Comparison of ENCODE assay signal across 29 mouse cellular contexts in genomic region chr9:52037493-52037892, GRCm38 (mm10).
"Had no signal": no experiment of that assay in that cellular context is flagged by ENCODE, and none has a peak within 500 bp of the region (broad histone marks: within the 10 kb centered on the region; RNA-seq: fewer than 3 reads in every experiment).

No protein-coding gene starts in this region.

- H3K4me1 ChIP-seq: limb, embryonic 10.5 days; limb, embryonic 12.5 days; limb, embryonic 13.5 days; limb, embryonic 15.5 days; liver, embryonic 12.5 days; liver, embryonic 13.5 days; liver, embryonic 15.5 days; lung, embryonic 15.5 days; megakaryocyte, embryonic 14.5 days; midbrain, embryonic 10.5 days; midbrain, embryonic 12.5 days; midbrain, embryonic 13.5 days; midbrain, embryonic 15.5 days; neural tube, embryonic 12.5 days had no signal

- DNase-seq: left cerebral cortex, postnatal 4 days; liver; liver, embryonic 13.5 days; liver, postnatal 0 days; lung, adult 2 months; lung, embryonic 14.5 days; lung, postnatal 10 days; lung, postnatal 14 days; midbrain, embryonic 14.5 days had no signal

- H3K27me3 ChIP-seq: limb, embryonic 12.5 days; limb, embryonic 13.5 days; limb, embryonic 15.5 days; liver, embryonic 12.5 days; liver, embryonic 13.5 days; liver, embryonic 15.5 days; lung, embryonic 15.5 days; midbrain, embryonic 12.5 days; midbrain, embryonic 13.5 days; midbrain, embryonic 15.5 days; neural tube, embryonic 12.5 days had no signal

- ATAC-seq: liver, embryonic 12.5 days; liver, postnatal 0 days; midbrain, embryonic 13.5 days; midbrain, embryonic 15.5 days; midbrain, embryonic 16.5 days had no signal

- H3K4me3 ChIP-seq: left cerebral cortex, adult 2 months; limb, embryonic 10.5 days; limb, embryonic 12.5 days; limb, embryonic 13.5 days; limb, embryonic 15.5 days; liver, embryonic 12.5 days; liver, embryonic 13.5 days; liver, embryonic 15.5 days; lung, embryonic 15.5 days; megakaryocyte, embryonic 14.5 days; midbrain, embryonic 10.5 days; midbrain, embryonic 12.5 days; midbrain, embryonic 13.5 days; midbrain, embryonic 15.5 days; myocyte; neural tube, embryonic 12.5 days had no signal

- H3K9me3 ChIP-seq: limb, embryonic 10.5 days; limb, embryonic 12.5 days; limb, embryonic 13.5 days; limb, embryonic 15.5 days; liver, embryonic 12.5 days; liver, embryonic 13.5 days; liver, embryonic 15.5 days; lung, embryonic 15.5 days; midbrain, embryonic 10.5 days; midbrain, embryonic 12.5 days; midbrain, embryonic 13.5 days; midbrain, embryonic 15.5 days; neural tube, embryonic 12.5 days had no signal

- H3K27ac ChIP-seq: left cerebral cortex, adult 2 months; limb, embryonic 10.5 days; limb, embryonic 12.5 days; limb, embryonic 13.5 days; limb, embryonic 15.5 days; liver, embryonic 12.5 days; liver, embryonic 13.5 days; liver, embryonic 14.5 days; liver, embryonic 15.5 days; lung, embryonic 15.5 days; macrophage; midbrain, embryonic 10.5 days; midbrain, embryonic 12.5 days; midbrain, embryonic 13.5 days; midbrain, embryonic 15.5 days; neural tube, embryonic 12.5 days had no signal

- H3K36me3 ChIP-seq: limb, embryonic 10.5 days; limb, embryonic 12.5 days; limb, embryonic 13.5 days; limb, embryonic 15.5 days; liver, embryonic 12.5 days; liver, embryonic 13.5 days; liver, embryonic 15.5 days; lung, embryonic 15.5 days; midbrain, embryonic 10.5 days; midbrain, embryonic 12.5 days; midbrain, embryonic 13.5 days; midbrain, embryonic 15.5 days; neural tube, embryonic 12.5 days had no signal

- H3K9ac ChIP-seq: limb, embryonic 12.5 days; limb, embryonic 13.5 days; limb, embryonic 15.5 days; liver, embryonic 12.5 days; liver, embryonic 13.5 days; liver, embryonic 14.5 days; liver, embryonic 15.5 days; liver, postnatal 0 days; lung, embryonic 14.5 days; lung, embryonic 15.5 days; midbrain, embryonic 12.5 days; midbrain, embryonic 13.5 days; midbrain, embryonic 15.5 days; neural tube, embryonic 12.5 days had no signal

- H3K4me2 ChIP-seq: limb, embryonic 12.5 days; limb, embryonic 13.5 days; limb, embryonic 15.5 days; liver, embryonic 11.5 days; liver, embryonic 12.5 days; liver, embryonic 13.5 days; liver, embryonic 15.5 days; lung, embryonic 14.5 days; lung, embryonic 15.5 days; midbrain, embryonic 11.5 days; midbrain, embryonic 12.5 days; midbrain, embryonic 13.5 days; midbrain, embryonic 15.5 days; neural tube, embryonic 12.5 days had no signal
